Mouse (Mus musculus) urinary bladder, adult 2 months (tissue): ENCODE results near the gene Enpep. TPM values are rescaled to one million over a fixed set of nuclear protein-coding genes. Genes with fewer than 3 reads are reported as not detected.

ENCODE experiments used
- DNase-seq: peaks from one replicate; pipeline ENCODE4 v3.0.0; 2022; ENCODE audit warnings: low spot score
- polyA plus RNA-seq: library from polyadenylated mRNA; depleted of rRNA; stranded (reverse); fragments of >200 nt; gene quantifications from 2 replicates; pipeline ENCODE4 v1.2.3, GENCODE M21; 2012

Gene Enpep
- polyA plus RNA-seq, 1 experiment, result 6.2 TPM

DNA sequence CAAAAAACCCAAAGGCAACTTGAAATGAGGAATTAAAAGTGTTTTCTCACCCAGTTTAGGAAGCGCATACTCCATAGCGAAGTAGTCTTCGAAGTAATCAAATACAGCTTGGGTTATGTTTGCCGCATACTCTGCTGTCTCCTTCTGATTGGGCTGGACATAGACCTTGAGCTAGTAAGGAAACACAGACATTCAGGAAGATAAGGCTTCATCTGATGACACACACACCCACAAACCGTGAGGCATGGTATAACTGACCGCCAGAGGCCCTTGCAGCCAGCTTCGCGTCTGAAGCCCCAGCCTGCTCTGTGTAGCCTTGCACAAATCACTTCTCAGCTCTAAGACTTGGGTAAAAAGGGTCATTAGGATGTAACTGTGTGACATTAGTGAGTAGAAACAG lies 20.0 kb downstream of the Enpep start:
- DNase-seq, result no peak

DNA sequence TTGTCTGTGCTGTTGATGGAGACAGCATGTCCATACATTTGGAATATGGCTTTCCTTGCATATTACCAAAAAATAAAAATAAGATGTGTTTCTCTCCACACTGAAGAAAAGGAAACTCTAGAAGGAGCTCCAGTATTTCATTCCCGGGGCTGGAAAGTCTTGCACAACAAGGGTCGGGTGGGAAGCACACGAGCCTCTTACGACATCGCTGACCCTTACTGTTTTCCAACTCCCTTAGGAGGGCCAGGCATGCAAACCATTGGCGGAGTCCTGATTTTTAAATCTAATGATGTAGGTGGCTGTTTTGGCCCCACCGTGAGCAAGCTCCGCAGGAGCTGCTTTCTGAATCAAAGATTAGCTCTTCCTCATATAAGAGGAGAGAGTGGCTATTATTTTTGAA lies 20.6 kb downstream of the Enpep start:
- DNase-seq, result no peak

GRCm38 (mm10) chr3:129309926-129310325 lies 22.6 kb downstream of the Enpep start:
- DNase-seq, result no peak

- no peak for DNase-seq
Measured at GRCm38 (mm10) chr3:129308876-129309275, 23.6 kb downstream of the Enpep start.

DNA sequence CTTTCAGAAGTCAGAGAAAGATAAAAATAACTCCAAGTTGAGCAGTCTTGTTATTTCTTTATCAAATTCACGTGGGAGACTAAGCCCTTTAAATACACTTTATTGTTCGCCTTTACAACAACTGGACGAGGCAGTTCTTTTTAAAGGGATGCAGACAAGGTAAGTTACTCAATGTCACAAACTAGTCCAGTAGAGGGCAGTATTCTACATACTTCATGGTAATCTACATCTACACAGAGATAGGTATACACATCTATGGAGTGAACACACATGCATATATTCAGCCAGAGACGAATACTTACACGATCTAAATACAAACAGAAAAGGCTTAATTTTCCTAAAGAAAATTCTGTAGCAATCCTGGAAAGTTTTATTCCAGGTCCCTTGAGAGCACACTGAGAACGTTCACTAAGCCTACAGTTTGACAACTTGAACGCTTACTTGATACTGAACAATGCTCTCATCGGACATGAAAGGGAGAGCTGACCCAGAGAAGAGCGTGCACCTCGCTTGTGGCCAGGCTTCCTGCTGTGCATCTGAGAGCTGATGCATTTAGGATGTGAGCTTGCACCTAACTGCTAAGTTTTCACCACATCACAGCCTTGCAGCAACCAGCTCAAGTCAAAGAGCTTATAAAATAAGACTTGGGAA lies 24.3 kb downstream of the Enpep start:
- DNase-seq, result no peak

GRCm38 (mm10) chr3:129303941-129304340 lies 28.6 kb downstream of the Enpep start:
- no peak for DNase-seq

GRCm38 (mm10) chr3:129299874-129300273 lies 32.6 kb downstream of the Enpep start:
- DNase-seq, result no peak

DNA sequence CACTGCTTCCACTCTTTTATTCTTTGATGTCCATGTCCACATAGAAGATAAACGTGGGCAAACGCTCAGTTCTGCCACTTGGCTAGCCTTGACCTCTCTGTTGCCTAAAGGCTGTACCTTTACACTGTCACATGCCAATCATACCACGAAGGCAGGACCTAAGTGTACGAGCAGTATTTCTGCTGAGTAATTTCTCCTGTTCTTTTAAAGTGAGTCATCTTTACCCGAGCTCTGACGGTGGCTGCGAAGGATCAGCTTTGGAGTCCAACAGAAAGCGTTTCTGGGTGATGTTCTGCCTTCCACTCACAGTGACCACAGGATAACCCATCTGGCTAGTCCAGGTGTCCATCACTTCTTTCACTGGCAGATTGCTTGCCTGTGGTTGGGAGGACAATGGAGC lies 33.9 kb downstream of the Enpep start:
- no peak for DNase-seq

DNA sequence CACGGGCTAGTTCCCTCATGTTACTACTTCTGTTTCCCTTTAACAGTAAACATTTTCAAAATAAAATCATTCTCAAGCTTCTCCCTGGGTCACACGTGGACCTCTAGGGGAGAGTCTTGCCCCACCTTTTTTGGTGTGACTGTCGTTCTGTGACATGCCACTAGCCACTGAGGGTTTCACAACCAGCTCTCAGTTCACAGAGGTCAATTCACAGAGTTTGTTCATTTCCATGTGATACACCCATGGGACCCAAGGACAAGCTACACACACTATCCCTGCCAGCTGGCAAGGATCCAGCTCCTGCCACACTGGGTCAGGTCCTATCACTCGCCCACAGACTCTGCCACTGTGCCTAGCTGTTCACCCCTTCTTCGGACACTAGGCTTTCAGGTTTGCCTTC lies 35.5 kb downstream of the Enpep start:
- DNase-seq, result no peak

- no peak for DNase-seq
Measured at GRCm38 (mm10) chr3:129295883-129296282, 36.6 kb downstream of the Enpep start.

- DNase-seq, result no peak
Measured at GRCm38 (mm10) chr3:129289536-129289935, 43.0 kb downstream of the Enpep start.

DNA sequence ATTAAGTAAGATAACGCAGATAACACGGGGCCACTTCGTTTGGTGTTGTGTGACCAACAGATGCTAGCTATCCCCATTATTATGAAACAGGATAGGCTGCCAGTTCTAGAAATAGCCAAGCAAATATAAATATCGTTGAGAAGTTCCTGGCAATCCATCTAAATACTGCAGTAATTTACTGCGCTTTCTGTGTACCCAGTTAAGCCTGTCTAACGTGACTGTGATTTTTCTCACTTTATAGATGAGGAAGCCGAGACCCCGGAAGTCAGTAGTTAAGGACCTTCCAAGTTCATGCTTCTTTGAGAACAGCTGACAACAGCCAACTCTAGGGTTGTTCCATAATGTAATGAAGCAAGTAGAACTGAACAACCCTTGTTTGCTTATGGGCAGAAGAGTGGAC lies 45.4 kb downstream of the Enpep start:
- no peak for DNase-seq

DNA sequence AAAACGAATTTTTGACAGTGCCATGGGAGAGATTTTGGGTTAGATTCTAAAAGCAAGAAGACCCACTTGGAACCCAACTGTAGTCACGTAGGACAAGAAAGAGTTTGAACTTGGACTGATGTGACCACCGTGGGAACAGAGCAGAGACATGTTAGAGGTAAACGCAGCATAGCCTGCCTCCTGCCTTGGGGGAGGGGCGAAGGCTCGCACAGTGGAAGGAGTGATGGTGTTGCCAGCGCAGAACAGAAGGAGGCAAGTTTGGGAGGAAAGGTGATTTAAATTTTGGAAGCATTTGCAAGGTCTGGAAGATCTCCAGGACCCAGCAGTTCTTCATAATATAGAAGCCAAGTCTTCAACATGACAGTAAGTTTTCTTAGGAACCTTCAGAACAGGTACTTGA lies 46.1 kb downstream of the Enpep start:
- DNase-seq, result no peak

- no peak for DNase-seq
Measured at GRCm38 (mm10) chr3:129284326-129284725, 48.2 kb downstream of the Enpep start.

DNA sequence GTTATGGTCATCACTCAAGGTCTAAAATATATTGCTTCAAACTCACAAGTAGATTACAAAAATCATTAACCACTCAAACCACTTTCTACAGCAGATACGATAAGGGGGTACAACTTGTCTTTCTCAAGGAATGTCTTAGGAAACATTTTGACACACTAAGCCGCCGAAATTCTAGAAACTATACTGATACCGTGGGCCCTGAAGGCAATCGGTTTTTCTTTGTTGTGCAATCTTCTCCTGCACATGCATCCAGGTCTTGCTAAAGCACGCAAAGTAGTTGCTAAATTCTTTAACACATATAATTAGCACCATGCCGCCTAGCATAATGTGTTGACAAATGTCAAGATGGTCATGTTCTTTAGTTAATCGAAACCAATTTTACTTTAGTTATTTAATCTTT lies 53.1 kb downstream of the Enpep start:
- DNase-seq, result no peak

GRCm38 (mm10) chr3:129273156-129273831 lies 59.2 kb downstream of the Enpep start:
- DNase-seq, result no peak

GRCm38 (mm10) chr3:129270044-129270443 lies 62.5 kb downstream of the Enpep start:
- no peak for DNase-seq

- no peak for DNase-seq
Measured at GRCm38 (mm10) chr3:129268886-129269683, 63.4 kb downstream of the Enpep start.

DNA sequence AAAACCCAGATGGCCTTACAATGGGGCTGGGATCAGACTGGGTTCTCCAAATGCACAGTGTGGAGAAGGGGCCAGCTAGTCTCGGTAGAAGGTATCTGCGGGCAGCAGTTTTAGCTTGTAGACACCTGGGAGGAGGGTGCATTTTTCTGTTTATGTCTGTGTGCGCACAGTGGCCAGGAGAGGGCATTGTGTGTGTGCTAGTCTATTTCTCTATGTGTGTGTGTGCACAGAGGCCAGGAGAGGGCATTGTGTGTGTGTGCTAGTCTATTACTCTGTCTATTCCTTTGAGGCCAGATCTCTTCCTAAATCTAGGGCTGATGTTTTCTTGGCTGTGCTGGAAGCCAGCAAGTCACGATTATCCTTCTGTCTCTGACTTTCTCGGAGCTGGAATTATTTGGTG lies 74.0 kb downstream of the Enpep start:
- DNase-seq, result no peak

DNA sequence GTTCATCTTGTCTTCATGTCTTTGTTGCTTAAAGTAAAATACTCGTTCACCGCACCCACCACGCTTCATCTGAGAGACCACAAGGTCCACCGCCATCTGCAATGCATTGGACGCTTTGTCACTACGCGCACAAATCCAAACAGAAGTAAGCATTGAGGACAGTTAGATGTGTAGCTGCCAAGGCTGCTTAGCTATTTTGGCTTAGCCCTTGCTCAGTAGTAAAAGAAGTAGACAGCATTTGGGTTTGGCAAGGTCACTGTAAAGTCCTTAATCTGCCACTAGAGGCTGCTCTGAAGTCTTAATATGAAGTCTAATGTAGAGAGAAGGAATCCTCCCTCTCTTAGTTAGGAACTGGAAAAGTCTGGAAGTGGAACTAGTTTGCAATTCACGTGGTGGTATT lies 75.8 kb downstream of the Enpep start:
- DNase-seq, result no peak

GRCm38 (mm10) chr3:129256283-129256682 lies 76.2 kb downstream of the Enpep start:
- no peak for DNase-seq

DNA sequence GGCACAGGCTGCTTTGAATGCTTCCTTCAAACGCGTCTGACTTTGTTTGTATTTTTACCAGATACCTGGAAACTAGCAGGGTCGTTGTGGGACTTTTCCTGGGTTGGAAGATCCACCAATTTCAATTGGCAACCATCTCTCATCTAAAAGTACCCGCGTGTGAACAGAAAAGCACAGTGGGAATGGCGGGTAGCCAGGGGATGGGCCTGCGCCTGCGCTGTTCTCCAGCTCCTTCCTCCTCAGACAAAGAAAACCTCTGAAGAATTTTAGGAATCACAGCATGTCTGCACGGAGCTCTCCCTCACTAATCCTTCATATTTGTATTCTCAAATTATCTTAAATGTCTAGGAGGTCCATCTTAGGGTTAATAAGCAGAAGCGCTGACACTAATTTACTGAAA lies 78.3 kb downstream of the Enpep start:
- DNase-seq, result no peak

DNA sequence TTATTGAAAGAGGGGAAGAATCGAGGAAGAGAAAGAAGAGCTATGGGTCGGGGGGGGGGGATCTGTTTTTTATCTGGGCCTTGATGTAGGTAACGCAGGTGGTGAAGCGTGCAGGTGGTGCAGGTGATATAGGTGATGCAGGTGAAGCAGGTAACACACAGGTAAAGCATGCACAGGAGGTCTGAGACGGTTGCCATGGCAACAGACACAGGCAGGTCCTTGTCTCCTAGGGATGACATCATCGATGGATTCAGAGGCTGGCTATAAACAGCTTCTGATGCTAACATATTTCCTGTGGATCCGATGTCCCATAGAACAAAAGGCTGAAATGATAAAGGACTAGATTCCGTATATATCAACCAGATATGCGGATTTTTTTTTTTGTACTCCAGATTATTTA lies 81.5 kb downstream of the Enpep start:
- no peak for DNase-seq
